Mouse (Mus musculus): ENCODE results near the gene Fbln5. TPM values are rescaled to one million over a fixed set of nuclear protein-coding genes. Genes with fewer than 3 reads are reported as not detected.

Fbln5 gene
- polyA plus RNA-seq, 1 experiment from 2014 or later: 5.3 TPM

DNA sequence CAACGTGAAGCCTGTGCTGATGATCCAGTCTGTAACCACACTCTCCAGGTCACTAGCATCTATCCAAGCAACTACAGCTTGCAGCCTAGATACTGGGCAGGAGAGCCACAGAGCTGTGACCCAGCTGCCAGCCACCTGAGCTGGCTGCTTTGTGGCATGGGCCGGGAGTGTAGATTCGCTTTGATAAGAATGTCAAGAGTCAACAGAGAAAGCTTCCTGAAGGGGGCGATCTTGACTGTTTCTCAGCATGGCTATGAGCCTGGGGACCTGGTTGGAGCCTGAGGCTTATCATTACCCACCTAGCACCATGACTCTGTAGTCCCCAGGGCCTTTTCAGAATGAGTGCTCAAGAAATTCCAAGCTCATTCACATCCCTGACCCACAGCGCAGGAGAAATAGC lies 2.0 kb downstream of the Fbln5 start:
- DNase-seq (ENCODE audit: low spot score) (no peak), ATAC-seq (no peak)
- Histone ChIP-seq H3K4me1 (ENCODE audit: control insufficient read depth, insufficient read depth, low read length) (peaks cover 3% of the 10 kb centered on the region; the same call in 1 of the 2 replicates), H3K4me3 (ENCODE audit: low read depth, low read length) (no peak overlapping the region), H3K4me2 (ENCODE audit: low read length) (no peak overlapping the region), H3K9me3 (replicated peaks; ENCODE audit: control insufficient read depth, low read length) (no peaks in the 10 kb centered on the region), H3K27ac (ENCODE audit: low read depth, low read length) (no peak overlapping the region), H3K9ac (ENCODE audit: low read length) (no peak overlapping the region), H3K36me3 (ENCODE audit: control insufficient read depth, insufficient read depth, low read length) (no peaks in the 10 kb centered on the region), H3K27me3 (replicated peaks; ENCODE audit: control insufficient read depth, insufficient read depth, low read length) (no peaks in the 10 kb centered on the region)
- WGBS: 56% methylated on average over 5 of the region's 5 CpGs

DNA sequence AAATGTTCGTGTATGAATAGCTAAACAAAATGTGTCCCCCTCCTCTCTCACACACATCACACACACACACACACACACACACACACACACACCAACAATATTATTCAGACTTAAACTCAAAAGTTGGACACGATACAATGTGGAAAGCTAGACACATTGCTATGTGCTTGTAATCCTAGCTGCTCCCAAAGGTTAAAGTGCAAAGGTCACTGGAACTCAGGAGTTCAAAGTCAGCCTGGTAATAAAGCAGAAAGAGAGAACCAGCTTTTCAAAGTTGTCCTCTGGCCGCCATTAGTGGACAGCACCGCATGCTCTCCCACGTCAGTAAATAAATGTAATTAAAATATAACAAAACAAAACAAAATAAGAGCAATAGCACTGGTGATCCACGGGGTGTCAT lies 3.1 kb downstream of the Fbln5 start:
- ATAC-seq (no peak), DNase-seq (ENCODE audit: low spot score) (no peak)
- H3K27me3 ChIP-seq (replicated peaks; ENCODE audit: control insufficient read depth, insufficient read depth, low read length): no peaks in the 10 kb centered on the region
- H3K36me3 ChIP-seq (ENCODE audit: control insufficient read depth, insufficient read depth, low read length): no peaks in the 10 kb centered on the region
- WGBS: 87% methylated on average over 6 of the region's 6 CpGs
- no peak overlapping the region for H3K9ac ChIP-seq (ENCODE audit: low read length)
- H3K9me3 ChIP-seq (replicated peaks; ENCODE audit: control insufficient read depth, low read length): no peaks in the 10 kb centered on the region
- no peak overlapping the region for H3K4me2 ChIP-seq (ENCODE audit: low read length)
- no peak overlapping the region for H3K27ac ChIP-seq (ENCODE audit: low read depth, low read length)
- H3K4me3 ChIP-seq (ENCODE audit: low read depth, low read length): no peak overlapping the region
- peaks cover 3% of the 10 kb centered on the region; the same call in 1 of the 2 replicates for H3K4me1 ChIP-seq (ENCODE audit: control insufficient read depth, insufficient read depth, low read length)

DNA sequence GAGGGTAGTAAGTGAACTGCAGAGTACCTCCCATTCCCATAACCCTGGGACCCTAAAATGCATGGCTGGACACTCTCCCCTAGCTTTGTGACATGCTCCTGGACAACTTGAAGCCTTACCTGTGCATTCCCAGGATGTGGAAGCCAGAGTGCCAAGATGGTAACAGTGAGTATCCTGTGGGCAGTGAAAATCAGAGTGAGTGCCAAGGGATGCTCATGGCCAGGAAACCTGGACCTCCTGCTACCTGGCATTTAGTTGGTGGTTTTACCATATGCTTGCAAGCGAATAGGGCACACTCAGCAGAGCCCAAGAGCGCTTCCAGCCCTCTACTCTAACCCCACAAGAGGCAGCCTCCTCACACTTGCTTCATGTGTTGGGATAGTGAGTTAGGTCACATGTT lies 4.4 kb downstream of the Fbln5 start:
- ATAC-seq (no peak), DNase-seq (ENCODE audit: low spot score) (no peak)
- H3K9me3 ChIP-seq (replicated peaks; ENCODE audit: control insufficient read depth, low read length): no peaks in the 10 kb centered on the region
- H3K27me3 ChIP-seq (replicated peaks; ENCODE audit: control insufficient read depth, insufficient read depth, low read length): no peaks in the 10 kb centered on the region
- no peak overlapping the region for H3K27ac ChIP-seq (ENCODE audit: low read depth, low read length)
- WGBS: 87% methylated on average over 2 of the region's 2 CpGs
- no peak overlapping the region for H3K4me2 ChIP-seq (ENCODE audit: low read length)
- no peaks in the 10 kb centered on the region for H3K36me3 ChIP-seq (ENCODE audit: control insufficient read depth, insufficient read depth, low read length)
- no peak overlapping the region for H3K4me3 ChIP-seq (ENCODE audit: low read depth, low read length)
- peaks cover 3% of the 10 kb centered on the region; the same call in 1 of the 2 replicates for H3K4me1 ChIP-seq (ENCODE audit: control insufficient read depth, insufficient read depth, low read length)
- no peak overlapping the region for H3K9ac ChIP-seq (ENCODE audit: low read length)

DNA sequence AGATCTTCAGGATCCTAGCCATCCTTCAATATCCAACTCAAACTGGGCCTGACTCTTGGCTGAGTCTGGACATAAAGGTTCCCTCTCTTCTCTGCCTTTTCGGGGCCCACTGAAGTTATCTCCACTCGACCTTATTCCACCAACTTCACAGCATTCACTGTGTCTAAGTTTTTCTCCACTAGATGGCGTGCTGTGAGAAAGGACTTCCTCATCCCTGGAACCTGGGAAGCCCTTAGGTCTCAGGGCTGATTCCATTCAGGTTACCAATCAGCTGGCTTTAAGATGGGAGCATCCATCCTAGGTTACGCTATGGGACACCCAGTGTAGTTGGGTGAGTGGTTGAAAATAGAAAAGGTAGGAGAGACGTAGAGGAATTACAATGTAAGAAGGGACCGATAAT lies 7.7 kb downstream of the Fbln5 start:
- Histone ChIP-seq H3K4me2 (ENCODE audit: low read length) (no peak overlapping the region), H3K27ac (ENCODE audit: low read depth, low read length) (no peak overlapping the region), H3K9ac (ENCODE audit: low read length) (no peak overlapping the region), H3K4me1 (ENCODE audit: control insufficient read depth, insufficient read depth, low read length) (no peaks in the 10 kb centered on the region), H3K36me3 (ENCODE audit: control insufficient read depth, insufficient read depth, low read length) (no peaks in the 10 kb centered on the region), H3K27me3 (replicated peaks; ENCODE audit: control insufficient read depth, insufficient read depth, low read length) (no peaks in the 10 kb centered on the region), H3K4me3 (ENCODE audit: low read depth, low read length) (no peak overlapping the region), H3K9me3 (replicated peaks; ENCODE audit: control insufficient read depth, low read length) (no peaks in the 10 kb centered on the region)
- WGBS: 65% methylated on average over 6 of the region's 6 CpGs
- DNase-seq (ENCODE audit: low spot score): no peak
- no peak for ATAC-seq

DNA sequence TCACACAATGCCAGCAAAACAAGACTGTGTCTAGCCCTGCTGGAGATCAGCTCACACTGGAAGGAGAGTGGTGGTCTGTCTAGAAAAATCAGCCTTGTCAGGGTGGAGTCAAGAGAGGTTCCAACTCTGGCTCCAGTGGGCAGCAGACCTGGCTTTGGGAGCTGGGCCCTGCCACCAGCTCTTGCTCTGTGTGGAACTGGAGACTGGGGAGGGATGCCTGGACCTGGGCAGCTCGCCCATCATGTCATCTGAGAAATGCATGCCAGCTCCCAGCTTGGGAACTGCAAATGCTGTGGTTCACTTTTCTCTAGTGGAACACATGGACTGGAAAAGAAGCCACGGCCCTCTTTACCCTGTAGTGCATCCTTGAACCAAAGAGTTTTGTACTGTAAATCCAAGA lies 8.3 kb downstream of the Fbln5 start:
- WGBS: 70% methylated on average over 2 of the region's 2 CpGs
- DNase-seq (ENCODE audit: low spot score): no peak
- Histone ChIP-seq H3K9ac (ENCODE audit: low read length) (no peak overlapping the region), H3K9me3 (replicated peaks; ENCODE audit: control insufficient read depth, low read length) (no peaks in the 10 kb centered on the region), H3K27me3 (replicated peaks; ENCODE audit: control insufficient read depth, insufficient read depth, low read length) (no peaks in the 10 kb centered on the region), H3K27ac (ENCODE audit: low read depth, low read length) (no peak overlapping the region), H3K36me3 (ENCODE audit: control insufficient read depth, insufficient read depth, low read length) (no peaks in the 10 kb centered on the region), H3K4me2 (ENCODE audit: low read length) (no peak overlapping the region), H3K4me3 (ENCODE audit: low read depth, low read length) (no peak overlapping the region), H3K4me1 (ENCODE audit: control insufficient read depth, insufficient read depth, low read length) (no peaks in the 10 kb centered on the region)
- no peak for ATAC-seq

DNA sequence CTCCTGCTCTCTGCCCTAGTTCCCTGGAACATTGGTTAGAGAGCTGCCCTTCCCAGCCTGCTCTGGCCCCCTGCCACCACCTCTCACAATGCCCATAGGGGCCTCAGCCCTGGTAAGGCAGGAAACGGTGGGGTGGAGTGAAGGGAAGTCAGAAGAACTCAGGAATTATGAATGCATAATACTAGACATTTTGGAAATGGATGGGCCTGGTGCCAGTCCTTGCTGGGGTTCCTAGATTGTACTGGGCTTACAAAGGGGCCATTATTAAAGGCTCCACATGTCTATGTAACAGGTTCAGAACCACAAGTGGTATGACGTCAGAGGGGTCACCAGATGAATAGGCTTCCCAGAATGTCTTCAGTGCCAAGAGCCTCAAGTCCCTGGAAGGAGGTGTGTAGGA lies 11.5 kb downstream of the Fbln5 start:
- no peak for DNase-seq (ENCODE audit: low spot score)
- WGBS: 44% methylated on average over 2 of the region's 2 CpGs
- Histone ChIP-seq H3K27me3 (replicated peaks; ENCODE audit: control insufficient read depth, insufficient read depth, low read length) (no peaks in the 10 kb centered on the region), H3K36me3 (ENCODE audit: control insufficient read depth, insufficient read depth, low read length) (no peaks in the 10 kb centered on the region), H3K9ac (ENCODE audit: low read length) (no peak overlapping the region), H3K4me3 (ENCODE audit: low read depth, low read length) (no peak overlapping the region), H3K27ac (ENCODE audit: low read depth, low read length) (no peak overlapping the region), H3K9me3 (replicated peaks; ENCODE audit: control insufficient read depth, low read length) (no peaks in the 10 kb centered on the region), H3K4me1 (ENCODE audit: control insufficient read depth, insufficient read depth, low read length) (no peaks in the 10 kb centered on the region), H3K4me2 (ENCODE audit: low read length) (no peak overlapping the region)
- peak; percentile 26; the same call in 1 of the 2 replicates for ATAC-seq

DNA sequence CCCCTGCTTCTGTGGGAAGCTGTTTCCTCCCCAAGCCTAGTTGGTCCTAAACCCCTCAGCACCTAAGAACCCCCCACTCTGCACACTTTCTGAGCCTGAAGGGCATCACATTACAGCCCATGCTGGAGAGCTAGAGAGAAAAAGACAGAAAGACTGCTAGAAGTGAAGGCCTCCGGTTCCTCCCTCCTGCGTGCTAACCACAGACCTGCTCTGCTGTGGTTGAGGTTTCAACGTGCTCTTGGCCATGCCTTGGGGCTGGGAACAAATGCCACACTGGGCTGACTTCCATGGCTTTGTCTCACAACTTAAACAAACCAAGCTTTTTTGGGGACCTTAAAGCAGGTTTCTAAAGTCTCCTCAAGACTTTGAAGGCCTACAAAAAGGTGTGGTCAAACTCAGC lies 16.4 kb downstream of the Fbln5 start:
- WGBS: 86% methylated on average over 3 of the region's 3 CpGs
- no peaks in the 10 kb centered on the region for H3K36me3 ChIP-seq (ENCODE audit: control insufficient read depth, insufficient read depth, low read length)
- H3K9me3 ChIP-seq (replicated peaks; ENCODE audit: control insufficient read depth, low read length): no peaks in the 10 kb centered on the region
- H3K4me2 ChIP-seq (ENCODE audit: low read length): no peak overlapping the region
- DNase-seq (ENCODE audit: low spot score): no peak
- no peak for ATAC-seq
- H3K27me3 ChIP-seq (replicated peaks; ENCODE audit: control insufficient read depth, insufficient read depth, low read length): no peaks in the 10 kb centered on the region
- H3K4me1 ChIP-seq (ENCODE audit: control insufficient read depth, insufficient read depth, low read length): no peaks in the 10 kb centered on the region
- no peak overlapping the region for H3K9ac ChIP-seq (ENCODE audit: low read length)
- no peak overlapping the region for H3K27ac ChIP-seq (ENCODE audit: low read depth, low read length)
- no peak overlapping the region for H3K4me3 ChIP-seq (ENCODE audit: low read depth, low read length)

DNA sequence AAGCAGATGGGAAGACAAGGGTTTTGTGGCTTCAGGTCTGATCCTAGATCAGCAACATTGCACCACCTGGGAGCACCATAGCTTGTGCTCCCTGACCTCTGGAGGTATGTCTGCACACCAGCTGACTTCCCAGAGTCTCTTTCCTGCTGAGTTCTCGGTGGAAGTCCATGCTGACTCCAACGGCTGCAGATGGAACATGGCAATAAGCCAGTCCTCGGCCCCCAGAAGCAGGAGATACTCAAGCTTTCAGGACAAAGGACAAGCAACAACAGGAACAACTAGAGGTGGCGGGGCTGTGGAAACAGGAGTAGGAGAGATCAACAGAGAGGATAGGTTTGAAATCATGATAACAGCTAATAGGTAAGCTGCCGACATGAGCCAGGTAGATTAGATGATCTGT lies 17.1 kb downstream of the Fbln5 start:
- WGBS: 84% methylated on average over 5 of the region's 5 CpGs

DNA sequence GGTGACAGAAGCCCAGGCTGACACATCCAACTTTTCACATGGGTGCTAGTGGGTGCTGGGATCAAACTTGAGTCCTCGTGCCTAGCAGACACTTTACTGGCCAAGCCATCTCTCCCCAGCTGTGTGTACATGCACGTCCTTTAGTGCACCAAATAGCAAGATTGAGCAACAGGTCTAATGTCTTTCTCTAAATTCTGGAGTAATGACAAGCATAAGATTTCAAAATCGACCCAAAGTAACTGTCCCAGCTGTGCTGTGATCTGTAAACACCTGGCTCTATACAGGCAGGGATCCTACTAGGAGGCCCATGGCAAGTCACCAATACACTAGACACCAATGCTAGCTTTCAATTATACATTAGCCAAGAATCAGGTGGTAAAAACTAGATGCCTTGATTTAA lies 17.8 kb downstream of the Fbln5 start:
- 89% methylated on average over 3 of the region's 3 CpGs for WGBS
- Histone ChIP-seq H3K4me1 (ENCODE audit: control insufficient read depth, insufficient read depth, low read length) (no peaks in the 10 kb centered on the region), H3K4me3 (ENCODE audit: low read depth, low read length) (no peak overlapping the region), H3K27ac (ENCODE audit: low read depth, low read length) (no peak overlapping the region), H3K27me3 (replicated peaks; ENCODE audit: control insufficient read depth, insufficient read depth, low read length) (no peaks in the 10 kb centered on the region), H3K9me3 (replicated peaks; ENCODE audit: control insufficient read depth, low read length) (no peaks in the 10 kb centered on the region), H3K36me3 (ENCODE audit: control insufficient read depth, insufficient read depth, low read length) (no peaks in the 10 kb centered on the region), H3K9ac (ENCODE audit: low read length) (no peak overlapping the region), H3K4me2 (ENCODE audit: low read length) (no peak overlapping the region)
- DNase-seq (ENCODE audit: low spot score) (no peak), ATAC-seq (no peak)

More for the DNA sequence above, 17.1 kb downstream of the Fbln5 start:
- no peak overlapping the region for H3K27ac ChIP-seq (ENCODE audit: low read depth, low read length)
- DNase-seq (ENCODE audit: low spot score) (no peak), ATAC-seq (no peak)
- H3K4me1 ChIP-seq (ENCODE audit: control insufficient read depth, insufficient read depth, low read length): no peaks in the 10 kb centered on the region
- H3K27me3 ChIP-seq (replicated peaks; ENCODE audit: control insufficient read depth, insufficient read depth, low read length): no peaks in the 10 kb centered on the region
- H3K9me3 ChIP-seq (replicated peaks; ENCODE audit: control insufficient read depth, low read length): no peaks in the 10 kb centered on the region
- H3K9ac ChIP-seq (ENCODE audit: low read length): no peak overlapping the region
- H3K4me3 ChIP-seq (ENCODE audit: low read depth, low read length): no peak overlapping the region
- no peak overlapping the region for H3K4me2 ChIP-seq (ENCODE audit: low read length)
- no peaks in the 10 kb centered on the region for H3K36me3 ChIP-seq (ENCODE audit: control insufficient read depth, insufficient read depth, low read length)
